Mouse (Mus musculus) lung, embryonic 14.5 days (tissue): ENCODE measurements around the gene Eloa. TPM values are rescaled to one million over a fixed set of nuclear protein-coding genes. Genes with fewer than 3 reads are reported as not detected.

Experiments used
- ATAC-seq: fragments of 200-750 bp; cut with Nextera tagmentation; 2 replicates; pipeline ENCODE4 v1.8.0; 2017; ENCODE audit warnings: mild to moderate bottlenecking, moderate TSS enrichment, moderate library complexity; ENCODE audit not compliant: insufficient read depth
- DNase-seq: peaks from one replicate; pipeline ENCODE4 v3.0.0-alpha.2; 2015
- H3K27ac ChIP-seq: fragments of 300-500 bp; sonication (generic); 2 replicates; pipeline ENCODE4 v1.5.1; 2014; ENCODE audit warnings: low read depth, mild to moderate bottlenecking, moderate library complexity
- H3K27me3 ChIP-seq: fragments of 300-500 bp; sonication (generic); 2 replicates; pipeline ENCODE4 v1.6.1; 2014; ENCODE audit warnings: low read length, control low read depth; ENCODE audit not compliant: insufficient read depth
- H3K36me3 ChIP-seq: fragments of 300-500 bp; sonication (generic); 2 replicates; pipeline ENCODE4 v1.6.1; 2014; ENCODE audit warnings: control low read depth; ENCODE audit not compliant: insufficient read depth
- H3K4me1 ChIP-seq: fragments of 300-500 bp; sonication (generic); 2 replicates; pipeline ENCODE4 v1.6.1; 2014; ENCODE audit warnings: antibody characterized with exemption, control low read depth; ENCODE audit not compliant: insufficient read depth
- H3K4me2 ChIP-seq: fragments of 300-500 bp; sonication (generic); 2 replicates; pipeline ENCODE4 v1.6.1; 2014; ENCODE audit warnings: mild to moderate bottlenecking
- H3K4me3 ChIP-seq: fragments of 300-500 bp; sonication (generic); 2 replicates; pipeline ENCODE4 v1.5.1; 2014; ENCODE audit warnings: low read depth, low read length
- H3K9ac ChIP-seq: fragments of 300-500 bp; sonication (generic); 2 replicates; pipeline ENCODE4 v1.6.1; 2014
- H3K9me3 ChIP-seq: fragments of 300-500 bp; sonication (generic); 2 replicates; pipeline ENCODE4 v1.6.1; 2016; ENCODE audit warnings: low read depth, low read length, control low read depth
- CTCF ChIP-seq: IDR thresholded peaks from 2 replicates; pipeline ENCODE4 v1.5.1; 2016; ENCODE audit warnings: antibody characterized with exemption, low read depth
- WGBS: fragments of 180-500 bp; shearing (Covaris S2); extraction: QIAGEN DNeasy Blood & Tissue Kit; methylation state at CpG from one replicate; pipeline ENCODE4 v1.1.7; 2014; 5-methylcytosine and 5-hydroxymethylcytosine counted together
- polyA plus RNA-seq: library from polyadenylated mRNA; unstranded; fragments of >200 nt; fragmentation: Nextera tagmentation; extraction: Ambion mirVana; gene quantifications from 2 replicates; pipeline ENCODE4 v1.2.1, GENCODE M21; 2014

The Eloa gene
- polyA plus RNA-seq, 1 experiment from 2014 or later = 41.8 TPM

GRCm38 (mm10) chr4:136057916-136058315 lies 36.4 kb upstream of the Eloa start:
- Histone ChIP-seq H3K27me3 (no peaks in the 10 kb centered on the region), H3K27ac (no peak overlapping the region), H3K4me2 (no peak overlapping the region), H3K4me3 (no peak overlapping the region), H3K36me3 (no peaks in the 10 kb centered on the region), H3K4me1 (no peaks in the 10 kb centered on the region), H3K9ac (no peak overlapping the region), H3K9me3 (no peaks in the 10 kb centered on the region)
- TF ChIP-seq CTCF = no peak
- WGBS = 79% methylated on average over 5 of the region's 5 CpGs
- DNase-seq = no peak
- ATAC-seq = no peak

GRCm38 (mm10) chr4:136056030-136056429 lies 34.5 kb upstream of the Eloa start:
- H3K4me1 ChIP-seq = peaks cover 10% of the 10 kb centered on the region; the same call in 1 of the 2 replicates
- no peaks in the 10 kb centered on the region for H3K9me3 ChIP-seq
- ATAC-seq (no peak), DNase-seq (no peak)
- H3K36me3 ChIP-seq = peaks cover 14% of the 10 kb centered on the region
- no peak overlapping the region for H3K9ac ChIP-seq
- H3K4me3 ChIP-seq = no peak overlapping the region
- 17% methylated on average over 1 of the region's 1 CpGs for WGBS
- no peaks in the 10 kb centered on the region for H3K27me3 ChIP-seq
- TF ChIP-seq CTCF = no peak
- H3K27ac ChIP-seq = no peak overlapping the region
- H3K4me2 ChIP-seq = no peak overlapping the region

GRCm38 (mm10) chr4:136053843-136054242 lies 32.3 kb upstream of the Eloa start:
- H3K27me3 ChIP-seq = no peaks in the 10 kb centered on the region
- peaks cover 10% of the 10 kb centered on the region; the same call in 1 of the 2 replicates for H3K4me1 ChIP-seq
- WGBS = 71% methylated on average over 5 of the region's 5 CpGs
- H3K9ac ChIP-seq = no peak overlapping the region
- no peak overlapping the region for H3K27ac ChIP-seq
- DNase-seq = no peak
- peaks cover 35% of the 10 kb centered on the region for H3K36me3 ChIP-seq
- H3K9me3 ChIP-seq = no peaks in the 10 kb centered on the region
- no peak for ATAC-seq
- no peak overlapping the region for H3K4me3 ChIP-seq
- H3K4me2 ChIP-seq = no peak overlapping the region
- TF ChIP-seq CTCF = no peak; the same call in 1 of the 2 replicates

DNA sequence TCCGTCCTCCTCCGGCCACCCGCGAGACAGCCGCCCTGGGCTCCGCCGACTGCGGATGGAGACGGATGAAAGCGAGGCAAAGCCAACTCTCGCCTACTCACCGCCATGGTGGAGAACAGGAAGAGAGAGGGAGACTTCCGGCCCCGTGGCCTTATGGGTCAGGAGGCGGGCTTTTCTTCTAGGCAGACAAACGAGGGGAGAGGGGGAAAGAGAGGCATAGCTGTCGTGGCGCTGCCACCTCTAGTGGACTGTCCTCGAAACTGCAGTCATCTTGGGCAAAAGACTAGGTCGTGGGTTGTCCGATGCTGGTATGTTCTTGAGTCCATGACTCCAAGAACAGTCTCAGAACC lies 31.7 kb upstream of the Eloa start, which contains the start of gene Rpl11:
Gene Rpl11, minus strand, starts transcription at position 182 of the 350 bp plus-strand sequence.
- H3K36me3 ChIP-seq = peaks cover 42% of the 10 kb centered on the region
- 0% methylated on average over 21 of the region's 21 CpGs for WGBS
- H3K9ac ChIP-seq = peak within 1 kb of the TSS; percentile 100
- ATAC-seq (peak; percentile 97), DNase-seq (peak; percentile 97)
- peaks cover 10% of the 10 kb centered on the region; the same call in 1 of the 2 replicates for H3K4me1 ChIP-seq
- peak; percentile 96 for TF ChIP-seq CTCF
- peak within 1 kb of the TSS; percentile 95 for H3K27ac ChIP-seq
- H3K9me3 ChIP-seq = no peaks in the 10 kb centered on the region
- peak within 1 kb of the TSS; percentile 95 for H3K4me3 ChIP-seq
- peak within 1 kb of the TSS; percentile 97 for H3K4me2 ChIP-seq
- no peaks in the 10 kb centered on the region for H3K27me3 ChIP-seq

DNA sequence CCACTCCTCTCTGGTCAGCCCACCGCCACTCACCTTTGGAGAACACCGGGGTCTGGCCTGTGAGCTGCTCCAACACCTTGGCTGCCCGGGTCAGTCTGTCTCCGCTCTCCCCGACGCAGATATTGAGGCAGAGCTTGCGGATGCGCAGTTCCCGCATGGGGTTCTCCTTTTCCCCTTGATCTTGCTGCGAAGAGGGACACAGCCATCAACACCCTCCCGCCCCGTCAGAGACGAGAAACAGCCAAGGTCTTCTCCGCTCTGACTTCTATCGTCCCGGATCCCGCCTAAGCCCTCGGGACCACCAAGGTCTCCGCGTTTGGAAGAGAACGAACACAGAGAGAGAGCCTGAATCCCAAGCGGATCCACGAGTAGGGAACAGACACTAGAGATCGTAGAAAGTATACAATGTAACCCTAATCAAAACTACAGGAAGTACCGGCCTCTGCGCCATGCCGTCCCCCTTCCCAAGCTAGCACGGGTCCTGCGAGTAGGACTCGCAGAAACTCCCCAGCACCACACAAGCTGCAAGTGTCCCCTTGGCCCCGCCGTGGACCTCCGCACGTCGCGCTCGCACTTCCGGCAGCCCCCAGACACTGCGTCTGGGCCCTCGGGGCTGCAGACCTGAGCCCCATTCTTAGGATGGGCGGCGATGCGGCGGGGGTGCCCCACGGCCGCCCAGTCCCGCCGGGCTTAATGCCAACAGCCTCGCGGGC lies 31.1 kb upstream of the Eloa start:
- TF ChIP-seq CTCF = no peak
- H3K27ac ChIP-seq = peak overlapping the region; percentile 95
- under 1% methylated on average over 49 of the region's 50 CpGs for WGBS
- no peaks in the 10 kb centered on the region for H3K27me3 ChIP-seq
- H3K4me2 ChIP-seq = peak overlapping the region; percentile 97
- H3K9ac ChIP-seq = peak overlapping the region; percentile 100
- peak overlapping the region; percentile 95 for H3K4me3 ChIP-seq
- ATAC-seq (peak; percentile 77), DNase-seq (peak; percentile 68)
- peaks cover 10% of the 10 kb centered on the region; the same call in 1 of the 2 replicates for H3K4me1 ChIP-seq
- H3K9me3 ChIP-seq = no peaks in the 10 kb centered on the region
- H3K36me3 ChIP-seq = peaks cover 47% of the 10 kb centered on the region

DNA sequence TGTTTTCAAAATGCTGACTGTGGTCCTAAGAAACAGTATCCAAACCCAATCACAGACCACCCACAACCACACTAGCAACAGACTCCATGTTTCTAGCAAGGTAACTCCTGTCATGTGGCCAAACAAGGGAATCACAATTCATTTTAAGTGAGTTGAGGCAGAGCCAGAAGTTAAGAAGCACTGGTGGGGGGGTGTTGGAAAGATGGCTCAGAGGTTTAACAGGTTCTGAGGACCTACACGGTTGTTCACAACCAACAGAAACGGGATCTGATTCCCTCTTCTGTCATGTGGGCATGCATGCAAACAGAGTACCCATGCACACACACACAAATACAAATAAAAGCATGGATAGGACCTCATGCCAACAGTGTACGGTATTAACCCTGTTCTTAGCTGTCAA lies 30.5 kb upstream of the Eloa start:
- peak overlapping the region; percentile 100 for H3K9ac ChIP-seq
- TF ChIP-seq CTCF = no peak
- H3K4me1 ChIP-seq = peaks cover 10% of the 10 kb centered on the region; the same call in 1 of the 2 replicates
- ATAC-seq (no peak), DNase-seq (peak; percentile 17)
- peak overlapping the region; percentile 97 for H3K4me2 ChIP-seq
- no peaks in the 10 kb centered on the region for H3K27me3 ChIP-seq
- 0% methylated on average over 3 of the region's 3 CpGs for WGBS
- H3K36me3 ChIP-seq = peaks cover 53% of the 10 kb centered on the region
- peak overlapping the region; percentile 95; the same call in 1 of the 2 replicates for H3K27ac ChIP-seq
- H3K4me3 ChIP-seq = peak overlapping the region; percentile 95
- H3K9me3 ChIP-seq = no peaks in the 10 kb centered on the region

GRCm38 (mm10) chr4:136050226-136050625 lies 28.7 kb upstream of the Eloa start:
- no peak overlapping the region for H3K9ac ChIP-seq
- DNase-seq = no peak

More at GRCm38 (mm10) chr4:136050226-136050625, 28.7 kb upstream of the Eloa start:
- ATAC-seq = no peak
- Histone ChIP-seq H3K4me3 (no peak overlapping the region), H3K27ac (no peak overlapping the region), H3K27me3 (no peaks in the 10 kb centered on the region), H3K9me3 (no peaks in the 10 kb centered on the region), H3K4me2 (no peak overlapping the region), H3K36me3 (peaks cover 67% of the 10 kb centered on the region), H3K4me1 (peaks cover 10% of the 10 kb centered on the region; the same call in 1 of the 2 replicates)
- WGBS = 95% methylated on average over 6 of the region's 6 CpGs
- TF ChIP-seq CTCF = no peak
